Mouse (Mus musculus): ENCODE data around the gene Art5. TPM values are rescaled to one million over a fixed set of nuclear protein-coding genes. Genes with fewer than 3 reads are reported as not detected.

The Art5 gene
- total and polyA plus RNA-seq, 2 experiments = not detected

DNA sequence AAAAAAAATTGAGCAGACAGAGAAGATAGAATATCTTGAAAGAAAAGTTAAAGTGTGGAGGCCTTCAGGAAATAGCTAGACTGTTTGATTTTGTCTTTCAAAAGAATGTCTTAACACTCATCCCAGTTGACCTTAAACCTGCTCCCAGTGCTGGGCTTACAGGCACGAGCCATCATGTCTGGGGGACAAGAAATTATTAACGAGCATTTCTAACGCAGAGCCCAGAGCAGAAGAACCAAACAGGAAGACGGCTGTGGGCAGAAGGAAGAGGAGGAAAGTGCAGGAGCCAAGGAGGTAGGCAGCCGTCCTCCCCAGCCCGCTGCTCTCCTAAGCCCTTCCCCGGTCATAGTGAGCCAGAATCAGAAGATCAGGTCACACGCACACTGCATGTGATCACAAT, 29.0 kb downstream of the Art5 start:
- H3K27ac ChIP-seq (replicated peaks; ENCODE audit: insufficient read depth, low read depth, low read length) = no peak overlapping the region
- H3K9ac ChIP-seq (ENCODE audit: low read depth, low read length) = no peak overlapping the region
- no peak overlapping the region for H3K4me3 ChIP-seq (ENCODE audit: insufficient read depth, low read depth, low read length)
- no peaks in the 10 kb centered on the region for H3K4me1 ChIP-seq (ENCODE audit: control insufficient read depth, insufficient read depth, low read length)
- no peaks in the 10 kb centered on the region for H3K27me3 ChIP-seq (ENCODE audit: control insufficient read depth, insufficient read depth, low read length)
- WGBS = 87% methylated on average over 8 of the region's 8 CpGs
- TF ChIP-seq POLR2A (IDR thresholded peaks at IDR 0.05; ENCODE audit: extremely low read depth, insufficient read depth, low read length) (no peak), CTCF (IDR thresholded peaks at IDR 0.05; ENCODE audit: low read depth, low read length) (no peak)
- no peak for DNase-seq (ENCODE audit: extremely low read depth, low read depth, low spot score)
- no peaks in the 10 kb centered on the region for H3K79me2 ChIP-seq (ENCODE audit: control insufficient read depth, insufficient read depth, low read length)
- peaks cover 22% of the 10 kb centered on the region; the same call in 1 of the 2 replicates for H3K36me3 ChIP-seq (ENCODE audit: control insufficient read depth, insufficient read depth, low read length)

DNA sequence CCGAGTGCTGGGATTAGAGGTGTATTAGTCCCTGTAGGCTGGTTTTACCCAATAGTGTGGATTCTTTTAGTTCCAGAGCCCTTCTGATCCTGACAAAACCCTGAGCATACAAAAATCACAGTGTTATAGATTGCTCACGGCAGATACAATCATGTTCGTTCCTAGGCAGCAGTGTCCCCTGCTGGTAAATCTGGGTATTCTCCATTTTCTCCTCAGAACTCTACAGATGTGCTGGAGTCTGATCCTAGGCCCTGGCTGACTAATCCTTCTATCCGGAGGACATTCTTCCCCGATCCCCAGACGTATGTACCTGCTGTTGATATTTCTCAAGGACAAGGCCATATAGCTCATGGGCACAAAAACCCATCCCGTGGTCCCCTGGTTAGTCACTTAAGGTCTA, 30.8 kb downstream of the Art5 start:
- 77% methylated on average over 7 of the region's 7 CpGs for WGBS
- H3K4me3 ChIP-seq (ENCODE audit: insufficient read depth, low read depth, low read length) = no peak overlapping the region
- DNase-seq (ENCODE audit: extremely low read depth, low read depth, low spot score) = peak; percentile 29
- H3K27ac ChIP-seq (replicated peaks; ENCODE audit: insufficient read depth, low read depth, low read length) = no peak overlapping the region
- no peak for TF ChIP-seq POLR2A (IDR thresholded peaks at IDR 0.05; ENCODE audit: extremely low read depth, insufficient read depth, low read length)
- peak; percentile 45 for TF ChIP-seq CTCF (IDR thresholded peaks at IDR 0.05; ENCODE audit: low read depth, low read length)
- no peaks in the 10 kb centered on the region for H3K79me2 ChIP-seq (ENCODE audit: control insufficient read depth, insufficient read depth, low read length)
- no peaks in the 10 kb centered on the region for H3K4me1 ChIP-seq (ENCODE audit: control insufficient read depth, insufficient read depth, low read length)
- peaks cover 27% of the 10 kb centered on the region; the same call in 1 of the 2 replicates for H3K36me3 ChIP-seq (ENCODE audit: control insufficient read depth, insufficient read depth, low read length)
- H3K27me3 ChIP-seq (ENCODE audit: control insufficient read depth, insufficient read depth, low read length) = no peaks in the 10 kb centered on the region
- H3K9ac ChIP-seq (ENCODE audit: low read depth, low read length) = no peak overlapping the region

- H3K27ac ChIP-seq (replicated peaks; ENCODE audit: insufficient read depth, low read depth, low read length) = no peak overlapping the region
- no peak overlapping the region for H3K9ac ChIP-seq (ENCODE audit: low read depth, low read length)
- peak; percentile 17 for DNase-seq (ENCODE audit: extremely low read depth, low read depth, low spot score)
- H3K4me1 ChIP-seq (ENCODE audit: control insufficient read depth, insufficient read depth, low read length) = no peaks in the 10 kb centered on the region
- H3K27me3 ChIP-seq (ENCODE audit: control insufficient read depth, insufficient read depth, low read length) = no peaks in the 10 kb centered on the region
- H3K4me3 ChIP-seq (ENCODE audit: insufficient read depth, low read depth, low read length) = no peak overlapping the region
- no peaks in the 10 kb centered on the region for H3K79me2 ChIP-seq (ENCODE audit: control insufficient read depth, insufficient read depth, low read length)
- peak; percentile 57; the same call in 1 of the 2 replicates for TF ChIP-seq CTCF (IDR thresholded peaks at IDR 0.05; ENCODE audit: low read depth, low read length)
- no peak for TF ChIP-seq POLR2A (IDR thresholded peaks at IDR 0.05; ENCODE audit: extremely low read depth, insufficient read depth, low read length)
- WGBS = 84% methylated on average over 7 of the region's 7 CpGs
- H3K36me3 ChIP-seq (ENCODE audit: control insufficient read depth, insufficient read depth, low read length) = peaks cover 35% of the 10 kb centered on the region
Observed at GRCm38 (mm10) chr7:102076714-102077296, 32.5 kb downstream of the Art5 start.

DNA sequence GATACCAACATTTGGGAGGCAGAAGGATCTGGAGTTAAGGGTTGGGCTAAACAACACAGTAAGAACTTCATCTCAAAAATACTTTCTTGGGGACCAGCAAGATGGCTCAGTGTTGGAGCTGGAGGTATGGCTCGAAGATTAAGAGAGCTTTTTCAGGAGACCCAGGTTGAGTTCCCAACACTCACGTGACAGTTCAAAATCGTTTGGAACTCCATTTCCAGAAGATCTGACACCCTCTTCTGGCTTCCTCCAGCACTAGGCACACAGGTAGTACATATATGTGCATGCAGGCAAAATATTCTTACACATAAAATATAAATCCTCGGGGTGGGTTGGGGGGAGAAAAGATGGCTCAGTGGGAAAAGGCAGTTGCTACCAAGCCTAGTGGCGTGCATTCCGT, 42.9 kb downstream of the Art5 start:
- H3K79me2 ChIP-seq (ENCODE audit: control insufficient read depth, insufficient read depth, low read length) = peaks cover 14% of the 10 kb centered on the region; the same call in 1 of the 2 replicates
- 60% methylated on average over 6 of the region's 6 CpGs for WGBS
- H3K4me3 ChIP-seq (ENCODE audit: insufficient read depth, low read depth, low read length) = peak overlapping the region; percentile 61; the same call in 1 of the 2 replicates
- H3K27ac ChIP-seq (replicated peaks; ENCODE audit: insufficient read depth, low read depth, low read length) = no peak overlapping the region
- no peak overlapping the region for H3K9ac ChIP-seq (ENCODE audit: low read depth, low read length)
- no peak for TF ChIP-seq CTCF (IDR thresholded peaks at IDR 0.05; ENCODE audit: low read depth, low read length)
- TF ChIP-seq POLR2A (IDR thresholded peaks at IDR 0.05; ENCODE audit: extremely low read depth, insufficient read depth, low read length) = no peak
- H3K4me1 ChIP-seq (ENCODE audit: control insufficient read depth, insufficient read depth, low read length) = peaks cover 23% of the 10 kb centered on the region
- DNase-seq (ENCODE audit: extremely low read depth, low read depth, low spot score) = no peak
- no peaks in the 10 kb centered on the region for H3K27me3 ChIP-seq (ENCODE audit: control insufficient read depth, insufficient read depth, low read length)
- no peaks in the 10 kb centered on the region; the same call in 1 of the 2 replicates for H3K36me3 ChIP-seq (ENCODE audit: control insufficient read depth, insufficient read depth, low read length)

GRCm38 (mm10) chr7:102065046-102065891, 44.0 kb downstream of the Art5 start, which contains the start of the genes Rnf121, Xndc1 and Xntrpc:
Rnf121 (minus strand) TSS chr7:102065469.
Xndc1 (plus strand) TSS chr7:102065511.
Xntrpc (plus strand) TSS chr7:102065713.
- peak within 1 kb of the TSS; percentile 72 for H3K27ac ChIP-seq (replicated peaks; ENCODE audit: insufficient read depth, low read depth, low read length)
- TF ChIP-seq CTCF (IDR thresholded peaks at IDR 0.05; ENCODE audit: low read depth, low read length) = no peak
- TF ChIP-seq POLR2A (IDR thresholded peaks at IDR 0.05; ENCODE audit: extremely low read depth, insufficient read depth, low read length) = peak; percentile 59; the same call in 1 of the 2 replicates
- under 1% methylated on average over 56 of the region's 56 CpGs for WGBS
- peak within 1 kb of the TSS; percentile 70 for H3K9ac ChIP-seq (ENCODE audit: low read depth, low read length)
- DNase-seq (ENCODE audit: extremely low read depth, low read depth, low spot score) = peak; percentile 91
- H3K4me1 ChIP-seq (ENCODE audit: control insufficient read depth, insufficient read depth, low read length) = peaks cover 27% of the 10 kb centered on the region
- H3K27me3 ChIP-seq (ENCODE audit: control insufficient read depth, insufficient read depth, low read length) = no peaks in the 10 kb centered on the region
- H3K79me2 ChIP-seq (ENCODE audit: control insufficient read depth, insufficient read depth, low read length) = peaks cover 14% of the 10 kb centered on the region; the same call in 1 of the 2 replicates
- H3K36me3 ChIP-seq (ENCODE audit: control insufficient read depth, insufficient read depth, low read length) = no peaks in the 10 kb centered on the region
- H3K4me3 ChIP-seq (ENCODE audit: insufficient read depth, low read depth, low read length) = peak within 1 kb of the TSS; percentile 61
